Mouse (Mus musculus) layer of hippocampus, postnatal 25 days (tissue): ENCODE data around the gene Gpr152. TPM values are rescaled to one million over a fixed set of nuclear protein-coding genes. Genes with fewer than 3 reads are reported as not detected.

Experiments used
- DNase-seq, 2 experiments: peaks; one replicate each; pipeline ENCODE4 v3.0.0; 2022; ENCODE audit warnings: mixed read lengths in 2 of 2, low spot score in 1 of 2; ENCODE audit errors: extremely low spot score in 1 of 2
- total RNA-seq, 2 experiments: library from RNA; stranded (reverse); gene quantifications; 2 replicates each; pipeline ENCODE4 v1.2.3; 2021

Gene Gpr152
- total RNA-seq, 2 experiments from 2014 or later, result not detected

GRCm38 (mm10) chr19:4194021-4194724, 54.6 kb downstream of the Gpr152 start:
- DNase-seq, result no peak

- no peak for DNase-seq
Observed at GRCm38 (mm10) chr19:4194776-4195650, 55.4 kb downstream of the Gpr152 start.

Other genes starting within 250 kb of the Gpr152 start
- gene Tcirg1, start 232.7 kb upstream of the Gpr152 start, total RNA-seq, result 10 to 100 TPM; 17.3 to 21.5 TPM
- 100 to 1,000 TPM; 134 to 151 TPM for gene Ndufs8, start 227.0 kb upstream of the Gpr152 start, total RNA-seq
- gene Aldh3b1, start 210.0 kb upstream of the Gpr152 start, total RNA-seq, result 1 to 10 TPM; 3.5 to 4.4 TPM
- 10 to 100 TPM; 16.7 to 20.6 TPM for gene Unc93b1, start 204.6 kb upstream of the Gpr152 start, total RNA-seq
- not detected for gene Aldh3b3, start 181.1 kb upstream of the Gpr152 start, total RNA-seq
- gene Aldh3b2, start 167.5 kb upstream of the Gpr152 start, total RNA-seq, result 1 to 10 TPM in 1 of 2 experiments, under 1 TPM in 1; 0.81 to 1.2 TPM
- 1 to 10 TPM; 2.0 to 2.5 TPM for gene Acy3, start 153.2 kb upstream of the Gpr152 start, total RNA-seq
- gene Tbx10, start 147.0 kb upstream of the Gpr152 start, total RNA-seq, result not detected
- gene Nudt8, start 139.2 kb upstream of the Gpr152 start, total RNA-seq, result 10 to 100 TPM in 1 of 2 experiments, 1 to 10 TPM in 1; 9.9 to 10.2 TPM
- gene Gm49405, start 139.2 kb upstream of the Gpr152 start, total RNA-seq, result 1 to 10 TPM; 1.1 to 1.4 TPM
- gene Doc2g, start 136.5 kb upstream of the Gpr152 start, total RNA-seq, result 1 to 10 TPM; 2.4 to 3.3 TPM
- gene Ndufv1, start 127.0 kb upstream of the Gpr152 start, total RNA-seq, result 100 to 1,000 TPM; 222 to 263 TPM
- 100 to 1,000 TPM; 343 to 385 TPM for gene Gstp1, start 101.8 kb upstream of the Gpr152 start, total RNA-seq
- 10 to 100 TPM; 35.5 to 41.9 TPM for gene Gstp2, start 93.8 kb upstream of the Gpr152 start, total RNA-seq
- not detected for gene Gstp3, start 80.2 kb upstream of the Gpr152 start, total RNA-seq
- not detected for gene Cabp2, start 58.2 kb upstream of the Gpr152 start, total RNA-seq
- 10 to 100 TPM; 28.9 to 37.6 TPM for gene Cdk2ap2, start 42.6 kb upstream of the Gpr152 start, total RNA-seq
- gene Pitpnm1, start 39.8 kb upstream of the Gpr152 start, total RNA-seq, result 100 to 1,000 TPM; 176 to 181 TPM
- 100 to 1,000 TPM; 102 to 127 TPM for gene Aip, start 13.9 kb upstream of the Gpr152 start, total RNA-seq
- gene Cabp4, start 4.2 kb downstream of the Gpr152 start, total RNA-seq, result under 1 TPM in 1 of 2 experiments, not detected in 1; 0.20 TPM
- gene Coro1b, start 8.8 kb downstream of the Gpr152 start, total RNA-seq, result 10 to 100 TPM; 87.3 to 89.5 TPM
- 1 to 10 TPM; 1.1 to 2.9 TPM for gene Ptprcap, start 13.8 kb downstream of the Gpr152 start, total RNA-seq
- 10 to 100 TPM; 27.8 to 43.9 TPM for gene Rps6kb2, start 23.6 kb downstream of the Gpr152 start, total RNA-seq
- 10 to 100 TPM in 1 of 2 experiments, 1 to 10 TPM in 1; 8.2 to 11.7 TPM for gene Carns1, start 35.7 kb downstream of the Gpr152 start, total RNA-seq
- 1 to 10 TPM; 1.2 to 1.3 TPM for gene Tbc1d10c, start 51.5 kb downstream of the Gpr152 start, total RNA-seq
- 100 to 1,000 TPM; 259 to 293 TPM for gene Ppp1ca, start 52.3 kb downstream of the Gpr152 start, total RNA-seq
- 1 to 10 TPM; 7.4 to 8.2 TPM for gene Rad9a, start 61.9 kb downstream of the Gpr152 start, total RNA-seq
- gene Clcf1, start 74.5 kb downstream of the Gpr152 start, total RNA-seq, result under 1 TPM; 0.27 to 0.61 TPM
- gene AC109138.7, start 74.6 kb downstream of the Gpr152 start, total RNA-seq, result not detected
- gene Pold4, start 92.1 kb downstream of the Gpr152 start, total RNA-seq, result 10 to 100 TPM; 15.1 to 17.5 TPM
- 10 to 100 TPM; 45.4 to 48.5 TPM for gene Ssh3, start 129.4 kb downstream of the Gpr152 start, total RNA-seq
- 10 to 100 TPM; 59.6 to 66.3 TPM for gene Ankrd13d, start 143.3 kb downstream of the Gpr152 start, total RNA-seq
- gene Grk2, start 166.4 kb downstream of the Gpr152 start, total RNA-seq, result 100 to 1,000 TPM; 185 to 186 TPM